Mouse (Mus musculus): ENCODE measurements around the gene Fkbpl.

Fkbpl gene

GRCm38 (mm10) chr17:34644608-34645007 is at the start of gene Fkbpl:
Gene Fkbpl, plus strand, starts transcription at chr17:34644764.
- peak; percentile 92 for DNase-seq (ENCODE audit: extremely low spot score, low spot score)

- DNase-seq (ENCODE audit: extremely low spot score, low spot score) = no peak
Observed at GRCm38 (mm10) chr17:34596098-34596497, 48.5 kb upstream of the Fkbpl start.

DNA sequence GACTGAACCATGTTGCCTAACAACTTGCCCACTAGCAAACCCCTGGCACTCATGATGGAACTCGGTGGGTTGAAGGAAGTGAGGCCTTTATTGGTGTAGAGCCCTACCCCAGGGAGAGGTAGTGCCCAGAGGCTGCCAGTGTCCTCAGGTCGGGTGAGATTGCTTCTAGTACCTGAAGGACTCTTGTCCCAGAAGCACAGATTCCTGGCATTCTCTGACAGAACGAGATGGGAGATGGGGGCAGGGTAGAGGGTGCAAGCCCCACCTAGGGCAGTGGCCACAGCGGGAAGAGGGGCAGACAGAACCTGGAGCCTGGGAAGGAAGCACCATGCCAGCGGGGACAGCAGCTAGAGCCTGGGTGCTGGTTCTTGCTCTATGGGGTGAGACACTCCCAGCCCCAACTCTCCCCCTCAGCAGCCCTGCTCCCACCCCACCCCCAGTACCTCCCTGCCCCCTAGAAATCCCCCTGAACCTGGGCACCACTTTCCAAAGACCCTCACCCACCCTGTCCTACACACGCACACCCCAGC is 46.9 kb upstream of the Fkbpl start, which contains the start of gene Ager:
Gene Ager (plus strand): TSS at position 297 of the 530 bp plus-strand sequence.
- no peak for DNase-seq (ENCODE audit: extremely low spot score, low spot score)

GRCm38 (mm10) chr17:34599891-34600290 is 44.7 kb upstream of the Fkbpl start:
- DNase-seq (ENCODE audit: extremely low spot score, low spot score) = no peak

DNA sequence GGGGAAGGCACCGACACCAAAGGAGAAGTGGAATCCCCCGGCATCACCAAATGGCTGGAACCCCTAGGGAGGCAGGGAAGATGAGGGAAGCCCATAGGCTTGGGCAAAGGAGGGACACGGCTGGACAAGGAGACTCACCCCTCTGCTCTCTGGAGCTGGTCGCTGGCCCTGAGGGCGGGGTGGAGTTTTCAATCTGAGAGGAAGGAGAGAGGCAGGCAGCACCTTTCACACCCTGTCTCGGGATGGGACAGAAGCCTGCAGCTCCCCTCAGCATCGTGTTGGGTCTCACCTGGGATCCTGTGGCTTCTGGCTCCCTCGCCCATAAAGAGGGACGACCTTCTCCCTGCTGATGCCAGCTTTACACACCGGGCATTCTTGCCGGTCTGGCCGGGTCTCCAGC is 42.8 kb upstream of the Fkbpl start:
- DNase-seq (ENCODE audit: extremely low spot score, low spot score) = no peak

DNA sequence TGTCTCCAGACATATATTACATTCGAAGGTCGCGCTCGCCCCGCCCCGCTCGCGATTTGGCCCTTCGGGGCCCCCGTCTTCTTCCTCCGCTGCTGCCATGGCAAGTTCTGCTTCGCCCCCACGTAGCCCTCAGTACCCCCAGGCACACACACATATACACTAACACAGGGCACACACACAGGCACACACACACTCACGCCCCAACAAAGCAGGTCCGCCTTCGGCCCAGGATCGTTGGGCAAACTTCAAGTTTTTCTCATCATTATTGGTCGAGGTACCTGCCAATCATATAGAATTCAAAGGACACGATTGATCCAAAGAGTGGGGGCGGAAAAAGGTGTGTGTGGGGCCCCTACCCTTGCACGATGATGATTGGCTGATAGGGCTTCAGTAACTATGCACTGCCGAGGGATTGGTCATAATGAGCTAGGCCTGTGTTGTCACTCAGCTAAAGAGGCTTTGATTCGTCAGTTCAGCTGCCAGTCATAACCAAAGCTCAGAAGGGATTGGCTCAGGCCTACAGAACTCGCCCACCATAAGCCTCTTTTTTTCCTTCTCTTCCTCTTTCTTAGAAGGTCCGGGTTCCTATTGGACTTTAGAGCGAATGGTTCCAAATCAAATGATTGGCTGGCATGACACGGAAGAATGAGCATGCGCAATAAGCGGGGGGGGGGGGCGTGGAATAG is 41.0 kb upstream of the Fkbpl start, which contains the start of gene Rnf5:
Gene Rnf5 (minus strand): TSS at position 316 of the 686 bp plus-strand sequence.
- DNase-seq (ENCODE audit: extremely low spot score, low spot score) = peak; percentile 82

GRCm38 (mm10) chr17:34604061-34604508 is 40.5 kb upstream of the Fkbpl start, which contains the start of gene Agpat1:
Gene Agpat1, plus strand, starts transcription at chr17:34604262.
- DNase-seq (ENCODE audit: extremely low spot score, low spot score) = peak; percentile 100

- DNase-seq (ENCODE audit: extremely low spot score, low spot score) = no peak
Observed at GRCm38 (mm10) chr17:34604511-34605237, 39.9 kb upstream of the Fkbpl start.

DNA sequence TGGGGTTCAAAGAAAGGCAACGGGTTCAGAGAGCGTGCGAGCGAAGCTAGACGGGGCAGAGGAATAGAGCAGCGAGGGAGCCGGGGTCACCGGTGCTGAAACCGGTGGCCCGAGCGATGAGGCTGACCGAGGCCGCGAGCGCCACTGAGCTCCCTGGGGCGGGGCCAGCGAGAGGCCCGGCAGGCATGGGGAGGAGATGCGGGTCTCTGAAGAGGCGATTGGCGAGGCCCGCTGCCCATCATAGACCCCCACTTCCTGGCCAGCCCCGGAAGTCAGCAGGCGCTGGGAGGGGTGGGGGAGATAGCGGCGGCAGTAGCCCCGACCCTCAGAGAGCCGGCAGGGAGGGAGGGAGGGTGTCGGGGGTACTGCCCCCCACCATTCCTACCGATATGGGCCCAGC is 39.0 kb upstream of the Fkbpl start:
- DNase-seq (ENCODE audit: extremely low spot score, low spot score) = peak; percentile 94

GRCm38 (mm10) chr17:34606186-34607039 is 38.2 kb upstream of the Fkbpl start:
- DNase-seq (ENCODE audit: extremely low spot score, low spot score) = no peak

DNA sequence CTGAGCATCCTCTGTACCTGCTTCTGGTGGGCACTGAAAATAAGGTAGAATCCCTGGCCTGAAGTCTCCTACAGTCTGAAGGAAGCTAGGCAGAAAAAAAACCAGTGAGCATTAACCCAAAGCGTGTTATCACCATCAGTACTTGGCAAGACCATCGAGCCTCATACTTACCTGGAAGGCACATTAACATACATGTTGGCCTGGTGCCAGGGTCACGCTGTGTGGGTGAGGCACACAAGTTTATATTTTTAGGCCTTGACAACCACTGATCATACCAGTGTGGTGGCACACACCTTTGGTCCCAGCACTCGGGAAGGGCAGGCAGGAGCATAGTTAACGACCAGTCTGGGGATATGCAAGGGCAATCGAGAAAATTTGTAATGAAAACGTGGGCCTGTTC is 36.6 kb upstream of the Fkbpl start:
- no peak for DNase-seq (ENCODE audit: extremely low spot score, low spot score)

- no peak for DNase-seq (ENCODE audit: extremely low spot score, low spot score)
Observed at GRCm38 (mm10) chr17:34611050-34611449, 33.5 kb upstream of the Fkbpl start.

DNA sequence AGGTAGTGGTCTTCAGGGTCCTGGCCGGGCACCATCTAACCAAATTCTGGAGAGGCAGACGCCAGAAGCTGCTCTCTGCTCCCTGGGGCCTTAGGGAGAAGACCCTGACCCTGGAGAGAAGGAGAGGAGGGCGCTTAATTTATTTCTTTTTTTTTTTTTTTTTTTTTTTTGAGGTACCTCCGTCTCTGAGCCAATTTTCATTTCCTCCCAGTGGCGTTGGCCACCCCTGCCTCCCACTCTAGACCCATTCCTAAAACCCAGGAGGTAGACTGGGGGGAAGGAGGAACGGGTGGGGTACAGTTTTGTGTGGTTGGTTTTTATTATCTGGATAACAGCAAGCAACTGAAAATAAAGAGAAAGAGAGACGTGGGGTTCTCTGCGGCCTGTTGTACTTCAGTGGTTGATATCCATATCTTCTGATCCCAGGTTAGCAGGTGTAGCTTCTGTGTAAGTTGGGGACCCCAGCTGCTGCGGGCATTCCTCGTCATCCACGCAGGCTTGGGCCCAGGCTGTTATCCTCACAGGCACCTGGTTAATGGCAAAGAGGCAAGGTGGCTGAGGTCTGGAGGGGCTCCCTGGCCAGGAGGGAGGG is 31.4 kb upstream of the Fkbpl start:
- no peak for DNase-seq (ENCODE audit: extremely low spot score, low spot score)

DNA sequence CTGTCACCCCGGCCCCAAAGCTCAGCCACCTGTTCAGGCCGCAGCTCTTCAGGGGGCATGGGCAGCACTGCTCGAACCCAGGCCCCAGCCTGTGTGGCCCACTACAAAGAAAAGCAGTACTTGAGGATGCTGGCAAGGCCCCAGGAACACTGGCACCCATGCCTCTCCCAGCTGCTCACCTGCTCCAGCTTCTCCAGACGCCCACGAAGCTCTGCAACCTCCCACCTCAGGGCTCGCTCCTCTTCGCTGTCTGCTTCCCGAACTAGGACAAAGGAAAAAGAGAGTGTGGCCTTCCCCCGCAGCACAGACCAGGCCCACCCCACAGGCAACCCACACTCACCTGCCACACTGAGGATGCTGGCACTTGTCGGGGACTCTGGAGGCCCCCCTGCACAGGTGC is 30.7 kb upstream of the Fkbpl start:
- DNase-seq (ENCODE audit: extremely low spot score, low spot score) = no peak

GRCm38 (mm10) chr17:34615871-34616270 is 28.7 kb upstream of the Fkbpl start, which contains the start of gene Egfl8:
Gene Egfl8, minus strand, starts transcription at chr17:34615971.
- no peak for DNase-seq (ENCODE audit: extremely low spot score, low spot score)

- peak; percentile 62 for DNase-seq (ENCODE audit: extremely low spot score, low spot score)
Observed at GRCm38 (mm10) chr17:34618999-34619398, 25.6 kb upstream of the Fkbpl start.

DNA sequence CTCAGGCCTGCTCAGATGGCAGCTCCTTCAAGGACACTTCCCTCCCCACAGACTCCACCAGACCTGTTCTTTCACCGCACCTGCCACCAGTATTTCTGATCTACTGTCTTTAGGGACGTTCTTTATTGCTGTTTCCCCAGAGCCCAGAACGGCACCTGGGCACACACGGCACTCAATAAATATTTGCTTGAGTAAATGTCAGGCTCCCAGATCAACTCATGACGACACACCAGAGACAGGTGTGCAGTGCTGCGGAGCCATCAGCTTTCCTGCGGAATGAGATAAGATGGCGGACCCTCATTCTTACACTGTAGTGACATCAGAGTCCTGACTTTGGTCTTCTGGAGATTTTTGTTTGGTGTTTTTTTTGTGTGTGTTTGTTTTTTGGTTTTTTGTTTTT is 23.6 kb upstream of the Fkbpl start:
- no peak for DNase-seq (ENCODE audit: extremely low spot score, low spot score)

DNA sequence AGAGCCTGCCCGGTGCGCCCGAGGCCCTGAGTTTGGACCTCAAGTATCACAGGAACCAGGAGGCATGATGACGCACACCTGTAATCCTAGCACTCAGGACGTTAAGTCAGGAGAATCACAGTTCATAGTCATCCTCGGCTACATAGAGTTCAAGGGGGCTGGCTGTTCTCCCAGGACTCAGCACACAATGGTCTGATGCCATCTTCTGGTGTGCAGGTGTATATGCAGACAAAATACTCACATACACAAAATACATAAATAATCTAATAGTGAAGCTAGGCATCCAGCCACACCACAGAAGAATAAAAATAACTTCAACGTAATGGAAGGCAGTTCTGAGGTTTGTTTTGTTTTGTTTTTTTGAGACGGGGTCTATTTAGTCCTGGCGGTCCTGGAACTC is 21.4 kb upstream of the Fkbpl start:
- DNase-seq (ENCODE audit: extremely low spot score, low spot score) = no peak

GRCm38 (mm10) chr17:34624981-34625380 is 19.6 kb upstream of the Fkbpl start:
- DNase-seq (ENCODE audit: extremely low spot score, low spot score) = no peak

- DNase-seq (ENCODE audit: extremely low spot score, low spot score) = no peak
Observed at GRCm38 (mm10) chr17:34626062-34626772, 18.3 kb upstream of the Fkbpl start.
